11 mouse cellular contexts compared by ENCODE assay signal in genomic region chr1:89424563-89424962, GRCm38 (mm10). TPM values are rescaled to one million over a fixed set of nuclear protein-coding genes. Genes with fewer than 3 reads are reported as not detected.
DNase-seq lines count a peak whose midpoint lies in the region; ATAC-seq and TF ChIP-seq lines count a peak whose summit lies in the region.
"Had no signal": no experiment of that assay in that cellular context is flagged by ENCODE, and none has a peak within 500 bp of the region (broad histone marks: within the 10 kb centered on the region; RNA-seq: fewer than 3 reads in every experiment).

No protein-coding gene starts in this region.

- ATAC-seq in kidney, embryonic 15.5 days (replicated peaks; ENCODE audit: low FRiP score): no peak
- ATAC-seq in liver, postnatal 0 days: no peak
- ATAC-seq: activated CD4-positive, CD25-positive, alpha-beta regulatory T cell, adult 4 months had no signal

- no peaks in the 10 kb centered on the region for H3K36me3 ChIP-seq in kidney, embryonic 15.5 days
- no peaks in the 10 kb centered on the region for H3K36me3 ChIP-seq in liver, postnatal 0 days (replicated peaks; ENCODE audit: insufficient read depth, low read length)
- H3K36me3 ChIP-seq: hindbrain, embryonic 12.5 days; limb, embryonic 12.5 days had no signal

- intact Hi-C loops in heart, postnatal 10 days (cut with DNase I): no loop called here

- H3K4me3 ChIP-seq in kidney, embryonic 15.5 days (replicated peaks): no peak overlapping the region
- H3K4me3 ChIP-seq in liver, postnatal 0 days (ENCODE audit: low read depth, low read length): no peak overlapping the region
- H3K4me3 ChIP-seq: hindbrain, embryonic 12.5 days; limb, embryonic 12.5 days had no signal

- 0 out of 2 replicates have a peak, but pooled peaks cover 3% of the 10 kb centered on the region for H3K4me1 ChIP-seq in kidney, embryonic 15.5 days
- H3K4me1 ChIP-seq in liver, postnatal 0 days (ENCODE audit: insufficient read depth): no peaks in the 10 kb centered on the region
- H3K4me1 ChIP-seq: hindbrain, embryonic 12.5 days; limb, embryonic 12.5 days had no signal

- no peak overlapping the region for H3K4me2 ChIP-seq in kidney, embryonic 15.5 days
- H3K4me2 ChIP-seq in liver, postnatal 0 days (ENCODE audit: low read depth, low read length): no peak overlapping the region
- H3K4me2 ChIP-seq: hindbrain, embryonic 12.5 days; limb, embryonic 12.5 days had no signal

- H3K9me3 ChIP-seq in kidney, embryonic 15.5 days (replicated peaks): no peaks in the 10 kb centered on the region
- no peaks in the 10 kb centered on the region for H3K9me3 ChIP-seq in liver, postnatal 0 days (ENCODE audit: low read length)

- no peak for TF ChIP-seq CTCF in liver, postnatal 0 days (IDR thresholded peaks at IDR 0.05; ENCODE audit: low read depth)

- H3K27me3 ChIP-seq in kidney, embryonic 15.5 days: no peaks in the 10 kb centered on the region
- H3K27me3 ChIP-seq in liver, postnatal 0 days (ENCODE audit: insufficient read depth, low read length): no peaks in the 10 kb centered on the region
- H3K27me3 ChIP-seq: hindbrain, embryonic 12.5 days; limb, embryonic 12.5 days had no signal

- 62% methylated on average over 6 of the region's 6 CpGs for WGBS in kidney, embryonic 15.5 days
- 70% methylated on average over 6 of the region's 6 CpGs for WGBS in liver, postnatal 0 days (ENCODE audit: insufficient replicate concordance)

- no peak for TF ChIP-seq EP300 in liver, postnatal 0 days (IDR thresholded peaks at IDR 0.05; ENCODE audit: low read depth)

- H3K9ac ChIP-seq in kidney, embryonic 15.5 days: no peak overlapping the region
- H3K9ac ChIP-seq in liver, postnatal 0 days (replicated peaks): no peak overlapping the region
- H3K9ac ChIP-seq: hindbrain, embryonic 12.5 days; limb, embryonic 12.5 days had no signal

- DNase-seq in kidney, adult 18-20 months: peak; percentile 27
- peak; percentile 78 for DNase-seq in adrenal gland, postnatal 10 days
- peak; percentile 30 to 35 for DNase-seq in heart, postnatal 10 days
- DNase-seq in lung, postnatal 25 days (ENCODE audit: low spot score): peak; percentile 63
- no peak for DNase-seq in layer of hippocampus, postnatal 10 days (ENCODE audit: low spot score in 2 of 2)
- DNase-seq in liver, postnatal 0 days: no peak
- no peak for DNase-seq in right cerebral cortex, adult 2 months (ENCODE audit: low spot score in 2 of 2)

- H3K27ac ChIP-seq in kidney, embryonic 15.5 days: no peak overlapping the region
- no peak overlapping the region for H3K27ac ChIP-seq in liver, postnatal 0 days (ENCODE audit: low read depth)
- H3K27ac ChIP-seq: hindbrain, embryonic 12.5 days; limb, embryonic 12.5 days had no signal

RNA-seq across cellular contexts. Expression of gene Agap1, which starts 30.0 kb away (rescaled TPM):
- 10.8 and 11.3 TPM in 2 replicates for polyA plus RNA-seq in kidney, embryonic 15.5 days (2015; fragmentation: Nextera tagmentation; extraction: Ambion mirVana)
- total RNA-seq in adrenal gland, postnatal 10 days (2021): 10 to 100 TPM; 48.5 to 58.7 TPM
- 10 to 100 TPM; 54.4 to 57.6 TPM for total RNA-seq in heart, postnatal 10 days (2021)
- total RNA-seq in layer of hippocampus, postnatal 10 days (2021): 100 to 1,000 TPM; 313 to 315 TPM
- 1.0 and 1.3 TPM in 2 replicates for polyA plus RNA-seq in liver, postnatal 0 days (2015; fragmentation: Nextera tagmentation; extraction: Ambion mirVana)

Comparison
In these comparisons a context has a peak if more than half of its experiments do, and no peak if none do; other contexts are left out.
1. DNase-seq: peak in kidney, adult 18-20 months (single experiment), adrenal gland, postnatal 10 days (single experiment), heart, postnatal 10 days (2 of 2) and lung, postnatal 25 days (single experiment); none in layer of hippocampus, postnatal 10 days (0 of 2), liver, postnatal 0 days (single experiment) and right cerebral cortex, adult 2 months (0 of 2).
2. RNA of gene Agap1, which starts 30.0 kb away (total RNA-seq): 313 to 315 TPM in layer of hippocampus, postnatal 10 days; 48.5 to 58.7 TPM in adrenal gland, postnatal 10 days and 54.4 to 57.6 TPM in heart, postnatal 10 days; every median in the first group is over 4 times any median in the second.